Mouse (Mus musculus): ENCODE data around the gene Kcng3.

GRCm38 (mm10) chr17:83593396-83593795 lies 38.3 kb downstream of the Kcng3 start:
- TF ChIP-seq POLR2A (IDR thresholded peaks at IDR 0.05; ENCODE audit: control insufficient read depth, low read depth, low read length) (no peak), CTCF (IDR thresholded peaks at IDR 0.05; ENCODE audit: control insufficient read depth, insufficient read depth, insufficient replicate concordance, low read depth, low read length) (no peak)

Measured in testis, adult 2 months (tissue).